Mouse (Mus musculus): Measurements from ENCODE around the gene Parn. TPM values are rescaled to one million over a fixed set of nuclear protein-coding genes. Genes with fewer than 3 reads are reported as not detected.
A peak's percentile ranks its signal among the peaks of the same experiment; 100 is the strongest.

Gene Parn
- polyA plus RNA-seq, 1 experiment, result 18.7 TPM

GRCm38 (mm10) chr16:13504476-13504875, 163.5 kb downstream of the Parn start:
- Histone ChIP-seq H3K4me3 (ENCODE audit: insufficient read depth, low read depth, low read length) (no peak overlapping the region), H3K27ac (replicated peaks; ENCODE audit: low read depth, low read length) (peak overlapping the region; percentile 97), H3K4me1 (ENCODE audit: control insufficient read depth, insufficient read depth, insufficient read length, low read length) (peaks cover 4% of the 10 kb centered on the region; the same call in 1 of the 2 replicates)

GRCm38 (mm10) chr16:13498923-13499322, 169.0 kb downstream of the Parn start:
- H3K27ac ChIP-seq (replicated peaks; ENCODE audit: low read depth, low read length), result peak overlapping the region; percentile 94
- no peak overlapping the region for H3K4me3 ChIP-seq (ENCODE audit: insufficient read depth, low read depth, low read length)
- H3K4me1 ChIP-seq (ENCODE audit: control insufficient read depth, insufficient read depth, insufficient read length, low read length), result peaks cover 10% of the 10 kb centered on the region; the same call in 1 of the 2 replicates

GRCm38 (mm10) chr16:13493981-13494380, 174.0 kb downstream of the Parn start:
- H3K4me3 ChIP-seq (ENCODE audit: insufficient read depth, low read depth, low read length), result no peak overlapping the region
- peak overlapping the region; percentile 99 for H3K27ac ChIP-seq (replicated peaks; ENCODE audit: low read depth, low read length)
- H3K4me1 ChIP-seq (ENCODE audit: control insufficient read depth, insufficient read depth, insufficient read length, low read length), result peaks cover 19% of the 10 kb centered on the region

- Histone ChIP-seq H3K4me3 (ENCODE audit: insufficient read depth, low read depth, low read length) (no peak overlapping the region), H3K27ac (replicated peaks; ENCODE audit: low read depth, low read length) (peak overlapping the region; percentile 98), H3K4me1 (ENCODE audit: control insufficient read depth, insufficient read depth, insufficient read length, low read length) (peaks cover 15% of the 10 kb centered on the region)
These were observed 175.0 kb downstream of the Parn start for GRCm38 (mm10) chr16:13492996-13493395.

- H3K4me1 ChIP-seq (ENCODE audit: control insufficient read depth, insufficient read depth, insufficient read length, low read length), result peaks cover 20% of the 10 kb centered on the region
- peak overlapping the region; percentile 28; the same call in 1 of the 2 replicates for H3K27ac ChIP-seq (replicated peaks; ENCODE audit: low read depth, low read length)
- no peak overlapping the region for H3K4me3 ChIP-seq (ENCODE audit: insufficient read depth, low read depth, low read length)
These were observed 176.2 kb downstream of the Parn start for GRCm38 (mm10) chr16:13491776-13492175.

Other genes starting within 250 kb of the Parn start
- 33.6 and 44.6 TPM in 2 replicates for gene Bfar, start 3.7 kb upstream of the Parn start, polyA plus RNA-seq (2012; ENCODE audit: insufficient read depth, insufficient read length, missing spikeins)
- 4.4 and 4.5 TPM in 2 replicates for gene 3110001I22Rik, start 3.8 kb upstream of the Parn start, polyA plus RNA-seq (2012; ENCODE audit: insufficient read depth, insufficient read length, missing spikeins)
- gene Pla2g10, start 62.8 kb upstream of the Parn start, polyA plus RNA-seq (2012; ENCODE audit: insufficient read depth, insufficient read length, missing spikeins), result not detected in 2 replicates
- 18.9 and 21.4 TPM in 2 replicates for gene Rrn3, start 112.5 kb upstream of the Parn start, polyA plus RNA-seq (2012; ENCODE audit: insufficient read depth, insufficient read length, missing spikeins)
- gene Ntan1, start 150.7 kb upstream of the Parn start, polyA plus RNA-seq (2012; ENCODE audit: insufficient read depth, insufficient read length, missing spikeins), result 105 and 155 TPM in 2 replicates
- gene Pdxdc1, start 235.0 kb upstream of the Parn start, polyA plus RNA-seq (2012; ENCODE audit: insufficient read depth, insufficient read length, missing spikeins), result 96.7 and 119 TPM in 2 replicates
- gene Mpv17l, start 235.0 kb upstream of the Parn start, polyA plus RNA-seq (2012; ENCODE audit: insufficient read depth, insufficient read length, missing spikeins), result 2.3 and 6.7 TPM in 2 replicates

Measured in brown adipose tissue, adult 24 weeks (tissue).